Mouse (Mus musculus): ENCODE measurements around the gene Chodl.

The Chodl gene

GRCm38 (mm10) chr16:78930382-78931286, at the start of gene Chodl:
Chodl (plus strand) TSS chr16:78930948.
- no peak for DNase-seq (ENCODE audit: low spot score)

- no peak for DNase-seq (ENCODE audit: low spot score)
Observed at GRCm38 (mm10) chr16:78922644-78923043, 8.1 kb upstream of the Chodl start.

- no peak for DNase-seq (ENCODE audit: low spot score)
Observed at GRCm38 (mm10) chr16:78931287-78932025, 708 bp downstream of the Chodl start.

GRCm38 (mm10) chr16:78934298-78934697, 3.5 kb downstream of the Chodl start:
- no peak for DNase-seq (ENCODE audit: low spot score)

- no peak for DNase-seq (ENCODE audit: low spot score)
Observed at GRCm38 (mm10) chr16:78937755-78938154, 7.0 kb downstream of the Chodl start.

- DNase-seq (ENCODE audit: low spot score) = no peak
Observed at GRCm38 (mm10) chr16:78950359-78950758, 19.6 kb downstream of the Chodl start.

- DNase-seq (ENCODE audit: low spot score) = no peak
Observed at GRCm38 (mm10) chr16:78957434-78957833, 26.7 kb downstream of the Chodl start.

- DNase-seq (ENCODE audit: low spot score) = no peak
Observed at GRCm38 (mm10) chr16:78969091-78969731, 38.5 kb downstream of the Chodl start.

- no peak for DNase-seq (ENCODE audit: low spot score)
Observed at GRCm38 (mm10) chr16:78974099-78974498, 43.4 kb downstream of the Chodl start.

GRCm38 (mm10) chr16:78976384-78976783, 45.6 kb downstream of the Chodl start:
- DNase-seq (ENCODE audit: low spot score) = no peak

Data from ovary, adult 18-20 months (tissue).